Mouse (Mus musculus): ENCODE data around the gene Cdkl3.
"Not testable (repeated sequence)": the region's sequence is repeated elsewhere in the genome, so short reads cannot be mapped to it uniquely, and the experiment has no call there.

The Cdkl3 gene

GRCm38 (mm10) chr11:52079978-52080377, 76.0 kb downstream of the Cdkl3 start:
- DNase-seq = no peak

- DNase-seq = no peak
These were observed 76.6 kb downstream of the Cdkl3 start for GRCm38 (mm10) chr11:52080656-52081055.

GRCm38 (mm10) chr11:52085857-52086203, 81.8 kb downstream of the Cdkl3 start:
- DNase-seq = no peak

- no peak for DNase-seq
These were observed 82.3 kb downstream of the Cdkl3 start for GRCm38 (mm10) chr11:52086204-52086864.

- no peak for DNase-seq
These were observed 85.3 kb downstream of the Cdkl3 start for GRCm38 (mm10) chr11:52089291-52089690.

GRCm38 (mm10) chr11:52091261-52091660, 87.2 kb downstream of the Cdkl3 start:
- no peak for DNase-seq

GRCm38 (mm10) chr11:52094568-52094967, 90.5 kb downstream of the Cdkl3 start:
- DNase-seq = no peak

GRCm38 (mm10) chr11:52097016-52097415, 93.0 kb downstream of the Cdkl3 start:
- DNase-seq = no peak

GRCm38 (mm10) chr11:52097596-52097995, 93.6 kb downstream of the Cdkl3 start:
- DNase-seq = no peak

GRCm38 (mm10) chr11:52098398-52098946, 94.5 kb downstream of the Cdkl3 start, which contains the start of gene Ppp2ca:
Gene Ppp2ca, plus strand, starts transcription at chr11:52098681.
- DNase-seq = peak; percentile 97

GRCm38 (mm10) chr11:52099031-52099761, 95.2 kb downstream of the Cdkl3 start:
- peak; percentile 84 for DNase-seq

- DNase-seq = no peak
These were observed 95.8 kb downstream of the Cdkl3 start for GRCm38 (mm10) chr11:52099771-52100219.

- DNase-seq = no peak
These were observed 99.0 kb downstream of the Cdkl3 start for GRCm38 (mm10) chr11:52102977-52103376.

GRCm38 (mm10) chr11:52105503-52105902, 101.5 kb downstream of the Cdkl3 start:
- no peak for DNase-seq

- no peak for DNase-seq
These were observed 102.0 kb downstream of the Cdkl3 start for GRCm38 (mm10) chr11:52106037-52106436.

GRCm38 (mm10) chr11:52106438-52106837, 102.4 kb downstream of the Cdkl3 start:
- no peak for DNase-seq

GRCm38 (mm10) chr11:52108796-52109195, 104.8 kb downstream of the Cdkl3 start:
- DNase-seq = no peak

- DNase-seq = no peak
These were observed 105.4 kb downstream of the Cdkl3 start for GRCm38 (mm10) chr11:52109421-52109820.

- no peak for DNase-seq
These were observed 111.5 kb downstream of the Cdkl3 start for GRCm38 (mm10) chr11:52115479-52115878.

- DNase-seq = not testable (repeated sequence)
These were observed 112.1 kb downstream of the Cdkl3 start for GRCm38 (mm10) chr11:52116117-52116516.

- no peak for DNase-seq
These were observed 113.1 kb downstream of the Cdkl3 start for GRCm38 (mm10) chr11:52117156-52117555.

GRCm38 (mm10) chr11:52120415-52120814, 116.4 kb downstream of the Cdkl3 start:
- not testable (repeated sequence) for DNase-seq

- DNase-seq = no peak
These were observed 118.0 kb downstream of the Cdkl3 start for GRCm38 (mm10) chr11:52122045-52122444.

- no peak for DNase-seq
These were observed 120.4 kb downstream of the Cdkl3 start for GRCm38 (mm10) chr11:52124468-52124867.

All from thymus, postnatal 4 days (tissue).